Mouse (Mus musculus) embryonic fibroblast, embryonic 13.5 days (primary cell): Measurements from ENCODE around the gene Rpl9-ps6.

Source experiments
- CTCF ChIP-seq: IDR thresholded peaks from 2 replicates; pipeline ENCODE4 v1.5.1; 2011; ENCODE audit warnings: mild to moderate bottlenecking, control low read depth, low read length, moderate library complexity, borderline replicate concordance; ENCODE audit not compliant: insufficient read depth
- POLR2A ChIP-seq: IDR thresholded peaks from 2 replicates; pipeline ENCODE4 v1.6.1; 2011; ENCODE audit warnings: low read depth, mild to moderate bottlenecking, control low read depth, low read length, moderate library complexity

GRCm38 (mm10) chr19:32487595-32488255 is 21.3 kb upstream of the Rpl9-ps6 start:
- TF ChIP-seq CTCF = no peak
- TF ChIP-seq POLR2A = no peak
